In the genomic region with DNA sequence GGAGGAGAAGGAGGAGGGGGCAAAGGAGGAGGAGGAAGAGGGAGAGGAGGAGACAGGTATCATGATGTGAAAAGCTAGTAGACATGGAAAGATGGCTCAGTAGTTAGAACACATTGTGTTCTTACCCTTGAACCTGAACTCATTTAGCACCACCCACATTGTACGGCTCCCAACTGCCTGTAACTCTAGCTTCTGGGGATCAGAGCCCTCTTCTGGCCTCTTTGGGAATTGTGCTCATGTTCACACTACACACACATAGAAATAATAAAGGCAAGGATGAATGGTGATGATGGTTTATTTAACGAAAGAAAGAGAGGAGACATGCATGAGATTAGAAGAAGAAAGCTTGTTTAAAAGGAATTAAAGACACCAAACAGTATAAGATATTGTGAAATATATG, we compare ENCODE assay signal across 16 mouse cellular contexts. TPM values are rescaled to one million over a fixed set of nuclear protein-coding genes. Genes with fewer than 3 reads are reported as not detected.
DNase-seq lines count a peak whose midpoint lies in the region; ATAC-seq and TF ChIP-seq lines count a peak whose summit lies in the region.
"Had no signal": no experiment of that assay in that cellular context is flagged by ENCODE, and none has a peak within 500 bp of the region (broad histone marks: within the 10 kb centered on the region; RNA-seq: fewer than 3 reads in every experiment).

No protein-coding gene starts in this region.

- no peak for TF ChIP-seq EP300 in stomach, postnatal 0 days (optimal IDR thresholded peaks at IDR 0.05)

- no peaks in the 10 kb centered on the region for H3K36me3 ChIP-seq in stomach, postnatal 0 days (ENCODE audit: control insufficient read depth, insufficient read depth, low read length)
- no peaks in the 10 kb centered on the region for H3K36me3 ChIP-seq in neural tube, embryonic 15.5 days
- H3K36me3 ChIP-seq: embryonic facial prominence, embryonic 15.5 days; kidney, embryonic 15.5 days; limb, embryonic 15.5 days had no signal

- H3K27me3 ChIP-seq in stomach, postnatal 0 days (ENCODE audit: control insufficient read depth, insufficient read depth, low read length), result no peaks in the 10 kb centered on the region
- no peaks in the 10 kb centered on the region for H3K27me3 ChIP-seq in neural tube, embryonic 15.5 days (replicated peaks)
- H3K27me3 ChIP-seq: embryonic facial prominence, embryonic 15.5 days; kidney, embryonic 15.5 days; limb, embryonic 15.5 days had no signal

- DNase-seq in layer of hippocampus, adult 2 months (ENCODE audit: low spot score in 2 of 2), result no peak
- DNase-seq in layer of hippocampus, adult 9-10 months (ENCODE audit: low spot score), result no peak
- peak; percentile 29 to 51 for DNase-seq in CD8-positive naive resting alpha-beta T cell, adult 2 months (ENCODE audit: low read depth in 2 of 2, low spot score in 2 of 2)
- no peak for DNase-seq in stomach, postnatal 0 days (ENCODE audit: low spot score)
- no peak for DNase-seq in neural tube, embryonic 10.5 days (ENCODE audit: extremely low spot score, low spot score)
- no peak for DNase-seq in cerebellum, adult 18-20 months
- DNase-seq: adrenal gland, postnatal 36 days; cerebellum, adult 8-10 months; forebrain, postnatal 0 days; heart, adult 2 months had no signal

- H3K9me3 ChIP-seq in stomach, postnatal 0 days (ENCODE audit: control insufficient read depth, low read length), result no peaks in the 10 kb centered on the region
- H3K9me3 ChIP-seq in neural tube, embryonic 15.5 days (replicated peaks), result no peaks in the 10 kb centered on the region
- H3K9me3 ChIP-seq: embryonic facial prominence, embryonic 15.5 days; kidney, embryonic 15.5 days; limb, embryonic 15.5 days had no signal

- no peak overlapping the region for H3K9ac ChIP-seq in stomach, postnatal 0 days (ENCODE audit: low read length)
- H3K9ac ChIP-seq in neural tube, embryonic 15.5 days (replicated peaks), result no peak overlapping the region
- H3K9ac ChIP-seq: embryonic facial prominence, embryonic 15.5 days; forebrain, postnatal 0 days; kidney, embryonic 15.5 days; limb, embryonic 15.5 days had no signal

- H3K4me2 ChIP-seq in stomach, postnatal 0 days (replicated peaks; ENCODE audit: low read depth), result no peak overlapping the region
- H3K4me2 ChIP-seq in neural tube, embryonic 15.5 days, result no peak overlapping the region
- H3K4me2 ChIP-seq: embryonic facial prominence, embryonic 15.5 days; kidney, embryonic 15.5 days; limb, embryonic 15.5 days; midbrain, embryonic 11.5 days had no signal

- WGBS in stomach, postnatal 0 days, result 62% methylated on average over 2 of the region's 2 CpGs
- 71% methylated on average over 2 of the region's 2 CpGs for WGBS in neural tube, embryonic 15.5 days

- no peak overlapping the region for H3K27ac ChIP-seq in layer of hippocampus, adult 2 months
- H3K27ac ChIP-seq in stomach, postnatal 0 days (replicated peaks), result no peak overlapping the region
- no peak overlapping the region for H3K27ac ChIP-seq in neural tube, embryonic 15.5 days (replicated peaks)
- H3K27ac ChIP-seq: embryonic facial prominence, embryonic 15.5 days; heart, adult 2 months; kidney, embryonic 15.5 days; limb, embryonic 15.5 days had no signal

- H3K4me3 ChIP-seq in layer of hippocampus, adult 2 months, result no peak overlapping the region
- no peak overlapping the region for H3K4me3 ChIP-seq in stomach, postnatal 0 days (ENCODE audit: low read depth, low read length)
- H3K4me3 ChIP-seq in neural tube, embryonic 15.5 days (replicated peaks), result no peak overlapping the region
- H3K4me3 ChIP-seq: embryonic facial prominence, embryonic 15.5 days; heart, adult 2 months; kidney, embryonic 15.5 days; limb, embryonic 15.5 days had no signal

- peak; percentile 63; the same call in 1 of the 2 replicates for ATAC-seq in common myeloid progenitor, adult 5-6 weeks (replicated peaks; ENCODE audit: low read depth, poor library complexity, severe bottlenecking)
- ATAC-seq in stomach, postnatal 0 days (ENCODE audit: low FRiP score, low TSS enrichment), result no peak
- no peak for ATAC-seq in neural tube, embryonic 15.5 days (ENCODE audit: low FRiP score)
- ATAC-seq: forebrain, postnatal 0 days had no signal

- peak; percentile 35 for TF ChIP-seq CTCF in layer of hippocampus, adult 2 months (conservative IDR thresholded peaks at IDR 0.05)
- peak; percentile 58 for TF ChIP-seq CTCF in stomach, postnatal 0 days (IDR thresholded peaks at IDR 0.05; ENCODE audit: low read depth)

- no peaks in the 10 kb centered on the region for H3K4me1 ChIP-seq in stomach, postnatal 0 days (replicated peaks; ENCODE audit: control insufficient read depth, insufficient read depth)
- H3K4me1 ChIP-seq in neural tube, embryonic 15.5 days, result no peaks in the 10 kb centered on the region
- H3K4me1 ChIP-seq: embryonic facial prominence, embryonic 15.5 days; kidney, embryonic 15.5 days; limb, embryonic 15.5 days had no signal

RNA-seq across cellular contexts. Expression of a gene that starts 36.4 kb away (rescaled TPM):
- total RNA-seq in layer of hippocampus, adult 2 months (2021), result 1 to 10 TPM; 1.7 to 1.8 TPM
- total RNA-seq in common myeloid progenitor, adult 5-6 weeks (2017), result 4.4 and 7.9 TPM in 2 replicates
- 1.4 and 1.7 TPM in 2 replicates for polyA plus RNA-seq in stomach, postnatal 0 days (2015; fragmentation: Nextera tagmentation; extraction: Ambion mirVana)
- 1.5 and 2.3 TPM in 2 replicates for polyA plus RNA-seq in neural tube, embryonic 15.5 days (2015; fragmentation: Nextera tagmentation; extraction: Ambion mirVana)

Comparison
In these comparisons a context has a peak if more than half of its experiments do, and no peak if none do; other contexts are left out.
1. DNase-seq: peak in CD8-positive naive resting alpha-beta T cell, adult 2 months (2 of 2); none in layer of hippocampus, adult 2 months (0 of 2), layer of hippocampus, adult 9-10 months (single experiment), stomach, postnatal 0 days (single experiment), neural tube, embryonic 10.5 days (single experiment) and cerebellum, adult 18-20 months (0 of 2).